Mouse (Mus musculus) thymus, postnatal 36 days (tissue): ENCODE data around the gene Rnase2b.
"Not testable (repeated sequence)": the region's sequence is repeated elsewhere in the genome, so short reads cannot be mapped to it uniquely, and the experiment has no call there.

Experiments used
- DNase-seq, 2 experiments: peaks; one replicate each; pipeline ENCODE4 v3.0.0; 2022; ENCODE audit warnings: mixed read lengths in 2 of 2

The Rnase2b gene

DNA sequence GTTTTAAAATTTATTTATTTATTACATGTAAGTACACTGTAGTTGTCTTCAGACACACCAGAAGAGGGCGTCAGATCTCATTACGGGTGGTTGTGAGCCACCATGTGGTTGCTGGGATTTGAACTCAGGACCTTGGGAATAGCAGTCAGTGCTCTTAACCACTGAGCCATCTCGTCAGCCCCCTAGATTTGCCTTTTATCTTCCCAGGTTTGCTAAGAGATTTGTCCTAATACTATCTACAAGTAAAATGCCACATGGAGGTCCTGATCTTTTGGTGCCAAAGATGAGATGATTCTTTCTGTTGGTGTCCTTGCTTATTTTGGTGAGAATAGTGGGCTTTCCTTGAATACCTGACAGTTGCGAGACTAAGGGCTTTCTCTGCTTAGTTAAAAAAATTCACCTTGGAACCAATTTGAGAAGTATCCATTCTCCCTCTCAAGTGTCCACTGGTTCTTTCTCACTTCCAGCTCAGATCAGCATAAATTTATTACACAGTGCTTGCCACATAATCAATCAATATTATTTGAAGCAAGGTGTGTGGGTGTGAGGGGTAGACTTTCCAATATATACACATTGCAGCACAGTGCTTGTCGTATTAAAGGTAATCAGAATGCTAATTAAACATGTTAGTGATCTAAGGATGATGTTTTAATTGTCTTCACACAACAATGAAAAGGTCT lies 5.9 kb upstream of the Rnase2b start:
- DNase-seq = no peak

DNA sequence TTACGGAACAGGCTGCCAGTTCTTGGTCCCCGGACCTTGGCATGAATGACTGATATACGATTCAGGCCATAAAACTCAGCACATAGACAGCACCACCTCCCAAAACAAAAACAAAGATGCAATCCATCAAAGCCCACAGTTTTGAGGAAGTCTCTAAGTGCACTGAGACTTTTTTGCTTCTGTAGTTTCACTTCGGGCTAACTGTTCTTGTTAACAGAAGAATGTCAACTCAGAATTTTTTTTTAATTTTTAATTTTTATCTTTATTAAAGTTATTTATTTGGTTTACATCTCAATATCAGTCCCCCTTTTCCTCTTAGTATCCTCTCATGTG lies 5.4 kb upstream of the Rnase2b start:
- no peak for DNase-seq

DNA sequence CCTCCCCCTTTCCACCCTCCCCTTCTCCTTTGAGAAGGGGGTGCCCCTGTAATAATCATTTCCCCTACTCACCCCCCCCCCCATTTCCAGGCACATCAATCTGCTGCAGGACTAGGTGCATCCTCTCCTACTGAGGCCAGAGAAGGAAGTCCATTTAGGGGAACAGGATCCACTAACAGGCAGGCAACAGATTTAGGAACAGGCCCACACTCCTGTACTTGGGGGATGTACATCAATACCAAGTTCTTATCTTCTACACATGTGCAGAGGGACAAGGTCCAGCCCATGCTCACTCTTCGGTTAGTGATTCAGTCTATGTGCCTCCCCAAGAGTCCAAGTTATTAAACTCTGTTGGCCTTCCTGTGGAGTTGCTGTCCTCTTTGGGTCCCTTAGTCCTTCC lies 5.0 kb upstream of the Rnase2b start:
- no peak for DNase-seq

DNA sequence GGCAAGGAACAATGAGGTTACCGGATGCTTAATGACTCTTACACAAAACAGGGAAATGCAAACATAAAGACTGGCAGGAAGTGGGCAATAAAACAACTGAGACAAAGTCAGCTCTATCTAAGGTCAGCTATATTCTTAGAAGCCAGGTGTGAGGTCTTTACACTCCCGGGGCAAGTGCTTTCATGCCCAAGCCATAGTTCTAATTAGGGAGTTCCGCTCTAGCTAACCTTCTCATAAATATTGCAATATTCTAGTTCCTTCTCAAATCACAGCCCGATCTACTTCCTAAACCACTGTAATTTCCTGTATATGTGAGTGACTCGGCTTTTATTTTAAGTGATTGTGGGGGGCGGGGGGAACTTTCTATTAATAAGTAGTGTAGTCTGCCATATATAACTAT lies 1.3 kb downstream of the Rnase2b start:
- not testable (repeated sequence) for DNase-seq

DNA sequence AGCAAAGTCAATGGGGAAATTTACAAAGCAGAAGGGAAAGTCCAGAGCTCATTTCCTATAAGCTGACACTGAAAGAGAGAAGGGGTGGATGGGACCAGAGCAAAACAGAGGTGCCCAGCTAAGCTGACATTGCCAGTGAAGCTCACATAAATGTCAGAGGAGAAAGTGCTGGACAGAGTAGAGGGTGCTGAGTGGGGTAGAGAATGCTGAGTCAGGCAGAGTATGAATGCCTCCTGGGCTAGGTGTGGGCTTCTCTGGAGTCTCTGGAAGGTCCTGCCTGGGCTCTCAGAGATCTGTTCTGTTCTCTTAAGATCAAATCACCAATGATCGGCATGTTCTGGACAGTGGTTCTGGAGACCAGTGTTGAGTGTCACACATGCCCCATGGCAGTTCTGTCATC lies 3.4 kb downstream of the Rnase2b start:
- DNase-seq = no peak

DNA sequence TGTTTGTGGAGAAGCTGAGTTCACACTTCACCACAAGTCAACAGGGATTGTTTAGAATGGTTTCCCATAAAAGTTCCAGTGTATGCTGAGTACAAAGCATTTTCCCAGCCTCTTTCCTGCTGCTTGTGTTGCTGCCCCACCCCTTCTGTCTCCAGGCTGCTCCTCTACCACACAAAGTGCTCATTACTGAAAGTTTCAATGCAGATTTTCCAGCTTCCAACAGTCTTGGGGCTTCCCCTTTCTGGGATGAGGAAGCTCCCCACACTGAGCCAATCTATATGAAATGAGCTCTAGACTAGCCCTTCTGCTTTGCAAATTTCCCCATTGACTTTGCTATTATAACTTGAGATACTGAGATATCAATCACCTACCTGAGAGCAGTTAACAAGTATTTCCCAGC lies 4.0 kb downstream of the Rnase2b start:
- no peak for DNase-seq

DNA sequence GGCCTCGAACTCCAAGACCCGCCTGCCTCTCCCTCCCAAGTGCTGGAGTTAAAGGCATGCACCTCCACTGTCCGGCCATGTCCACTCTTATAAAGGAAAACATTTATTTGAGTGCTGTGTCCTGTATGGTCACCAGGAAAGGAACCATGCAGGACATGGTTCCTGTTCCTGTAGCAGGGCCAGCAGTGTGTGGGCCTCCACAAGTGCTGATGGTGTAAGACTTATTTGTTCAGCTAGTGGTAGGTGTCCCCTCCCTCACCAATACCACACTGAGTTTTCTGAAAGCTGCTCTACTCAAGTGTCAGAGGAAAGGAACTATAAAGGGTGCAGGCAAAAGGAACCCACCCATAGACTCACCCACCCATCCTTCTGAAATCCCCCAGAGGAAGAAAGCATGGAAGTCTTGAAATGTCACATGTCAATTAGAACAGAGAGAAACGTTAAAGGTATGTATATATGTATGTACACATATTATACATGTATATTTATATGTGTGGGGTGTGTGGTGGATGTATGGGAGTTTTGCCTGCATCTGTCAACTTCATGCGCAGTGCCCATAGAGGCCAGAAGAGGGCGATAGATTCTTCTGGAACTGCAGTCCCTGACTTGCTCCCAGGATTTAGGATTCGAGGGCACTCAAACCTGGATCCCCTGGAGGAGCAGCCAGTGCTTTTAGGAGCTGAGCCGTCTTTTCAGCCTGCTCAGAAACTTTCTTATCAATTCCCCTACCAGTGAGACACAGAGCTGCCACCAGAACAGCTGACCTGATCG lies 10.2 kb downstream of the Rnase2b start:
- DNase-seq = not testable (repeated sequence)

DNA sequence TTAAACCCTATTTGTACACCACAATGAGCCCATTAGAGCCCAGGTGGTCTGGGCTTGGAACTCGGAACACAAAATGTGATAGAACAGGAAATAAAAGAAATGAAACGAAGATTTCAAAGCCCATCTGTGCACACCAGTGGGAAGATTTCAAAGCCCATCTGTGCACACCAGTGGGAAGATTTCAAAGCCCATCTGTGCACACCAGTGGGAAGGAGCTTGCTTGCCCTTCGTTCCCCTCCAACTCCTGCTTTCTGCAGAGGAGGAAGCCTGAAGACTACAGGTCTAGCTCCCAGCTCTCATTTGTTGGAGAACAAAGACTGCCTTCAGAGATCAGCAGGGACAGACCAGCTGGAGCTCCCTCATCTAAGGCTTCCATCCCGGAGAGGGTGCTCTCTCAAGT lies 10.9 kb downstream of the Rnase2b start:
- DNase-seq = not testable (repeated sequence)

DNA sequence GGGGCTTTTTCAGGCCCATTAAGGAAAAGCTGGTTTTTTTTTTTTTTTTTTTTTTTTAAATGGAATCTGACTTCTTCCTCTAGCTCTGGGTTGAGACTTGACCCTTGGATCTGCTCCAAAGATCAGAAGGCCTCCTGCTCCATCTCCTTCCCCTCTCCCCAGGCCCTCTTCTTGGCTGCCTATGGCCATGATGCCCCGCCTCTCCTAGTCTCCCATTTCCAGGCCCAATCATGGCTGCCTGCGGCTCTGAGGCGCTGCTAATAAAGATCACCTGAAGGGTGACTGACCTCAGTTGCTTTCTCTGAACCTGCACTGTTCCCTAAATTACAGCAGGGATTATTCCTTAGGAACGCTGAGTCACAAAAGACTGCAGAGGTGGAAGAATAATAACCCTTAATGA lies 11.8 kb downstream of the Rnase2b start:
- no peak for DNase-seq

DNA sequence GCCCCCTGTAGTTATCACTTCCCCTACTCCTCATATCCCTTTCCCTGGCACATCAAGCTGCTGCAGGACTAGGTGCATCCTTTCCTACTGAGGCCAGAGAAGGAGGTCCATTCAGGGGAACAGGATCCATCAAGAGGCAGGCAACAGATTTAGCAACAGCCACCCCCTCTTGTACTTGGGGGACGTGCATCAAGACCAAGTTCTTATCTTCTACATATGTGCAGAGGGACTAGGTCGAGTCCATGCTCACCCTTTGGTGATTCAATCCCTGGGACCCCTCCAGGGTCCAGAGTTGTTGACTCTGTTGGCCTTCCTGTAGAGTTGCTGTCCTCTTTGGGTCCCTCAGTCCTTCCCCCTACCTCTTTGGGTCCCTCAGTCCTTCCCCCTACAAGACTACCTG lies 19.0 kb downstream of the Rnase2b start:
- DNase-seq = not testable (repeated sequence)

DNA sequence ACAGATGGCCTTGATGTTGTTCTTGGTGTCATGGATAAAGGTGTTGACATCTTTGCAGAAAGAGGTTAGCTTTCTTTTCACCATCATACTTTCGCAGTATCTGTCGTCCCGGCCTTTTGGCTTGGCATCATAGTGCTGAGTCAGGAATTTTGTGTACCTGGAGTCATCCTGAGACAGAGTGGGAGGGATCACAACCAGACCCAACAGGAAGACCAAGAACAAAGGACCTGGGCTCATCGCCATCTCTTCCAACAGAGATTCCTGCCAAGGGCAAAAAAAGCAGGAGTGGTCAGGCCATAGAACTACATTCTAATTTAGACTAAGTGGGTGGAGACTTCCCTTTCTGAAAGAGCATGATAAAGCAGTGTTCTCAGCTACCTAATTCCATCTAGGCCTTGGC lies 33.6 kb downstream of the Rnase2b start:
- DNase-seq = no peak

DNA sequence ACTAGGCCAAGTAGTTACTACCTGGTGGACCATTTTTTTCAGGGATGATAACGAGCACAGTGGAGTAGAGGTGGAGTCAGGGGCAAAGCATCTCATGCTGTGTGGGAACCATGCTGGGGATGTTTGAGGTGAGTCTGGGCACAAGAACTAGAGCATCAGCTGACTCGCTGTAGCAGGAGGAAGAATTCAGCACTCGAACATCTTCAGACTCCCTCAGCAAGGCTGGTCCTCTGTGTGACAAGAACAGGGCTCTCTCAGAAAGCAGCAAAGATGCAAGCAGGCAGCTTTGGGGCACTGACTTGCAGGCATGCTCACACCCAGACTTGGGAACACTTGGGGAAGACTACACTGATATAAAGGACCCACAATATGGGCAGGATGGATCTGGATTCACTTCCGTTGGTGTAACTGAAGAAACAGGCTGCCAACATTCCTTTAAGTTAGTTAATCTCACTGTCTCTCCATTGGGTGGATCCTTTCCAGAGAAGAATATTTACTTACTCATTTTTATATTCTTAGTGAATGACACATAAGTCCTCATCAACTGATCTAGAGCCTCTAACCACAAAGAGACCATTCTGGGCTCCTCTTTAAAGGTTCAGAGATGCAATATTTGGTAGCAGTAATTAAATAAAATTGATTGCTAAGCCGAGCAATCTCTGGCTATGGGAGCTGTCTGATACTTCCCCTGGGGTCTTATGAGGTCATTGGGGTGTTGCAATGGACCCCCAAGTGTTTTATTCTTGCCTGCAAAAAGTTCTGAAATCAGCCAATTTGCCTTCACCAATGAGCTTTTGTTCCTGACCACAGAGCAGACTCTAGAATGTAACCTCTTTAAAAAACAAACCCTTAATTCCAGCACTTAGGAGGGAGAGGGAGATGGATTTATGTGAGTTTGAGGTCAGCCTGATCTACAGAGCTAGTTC lies 37.3 kb downstream of the Rnase2b start, which contains the start of gene Ang2:
Ang2 (minus strand) TSS at position 51 of the 926 bp plus-strand sequence.
- no peak for DNase-seq

DNA sequence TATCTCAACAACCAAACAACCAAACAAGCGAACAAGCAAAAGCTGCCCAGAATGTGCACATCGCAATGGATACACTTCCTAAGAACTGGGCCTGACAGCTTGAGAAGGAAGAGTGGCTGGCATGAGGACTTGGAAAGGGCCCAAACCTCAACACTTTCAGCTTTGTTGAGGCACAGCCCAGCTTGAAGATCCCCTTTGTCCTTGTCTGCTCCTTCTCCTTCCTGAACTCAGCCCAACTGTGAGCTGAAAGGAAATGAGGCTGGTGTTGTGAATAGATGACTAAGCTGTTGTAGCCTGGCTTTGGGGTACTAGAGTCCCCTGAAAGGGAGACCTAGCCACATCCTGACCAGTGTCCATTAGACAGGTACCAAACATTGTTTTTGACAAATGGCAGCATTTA lies 38.0 kb downstream of the Rnase2b start:
- no peak for DNase-seq

DNA sequence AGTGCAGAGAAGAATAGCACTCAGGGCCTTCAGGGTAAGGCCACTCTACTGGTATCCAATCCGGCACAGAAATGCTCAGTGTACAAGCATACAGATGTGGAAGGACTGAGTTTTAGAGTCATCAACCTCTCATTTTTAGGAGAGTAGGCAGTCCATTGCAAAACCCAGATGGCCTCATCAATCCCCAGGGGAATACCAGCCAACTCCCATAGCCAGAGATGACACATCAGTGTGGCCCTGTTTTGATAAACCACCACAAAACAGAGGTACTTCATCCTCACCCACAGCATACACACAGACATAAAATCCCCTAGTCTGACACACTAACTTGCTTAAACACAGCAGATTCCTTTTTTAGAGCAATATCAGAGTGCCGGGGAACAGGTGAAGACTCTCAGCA lies 38.4 kb downstream of the Rnase2b start:
- no peak for DNase-seq

DNA sequence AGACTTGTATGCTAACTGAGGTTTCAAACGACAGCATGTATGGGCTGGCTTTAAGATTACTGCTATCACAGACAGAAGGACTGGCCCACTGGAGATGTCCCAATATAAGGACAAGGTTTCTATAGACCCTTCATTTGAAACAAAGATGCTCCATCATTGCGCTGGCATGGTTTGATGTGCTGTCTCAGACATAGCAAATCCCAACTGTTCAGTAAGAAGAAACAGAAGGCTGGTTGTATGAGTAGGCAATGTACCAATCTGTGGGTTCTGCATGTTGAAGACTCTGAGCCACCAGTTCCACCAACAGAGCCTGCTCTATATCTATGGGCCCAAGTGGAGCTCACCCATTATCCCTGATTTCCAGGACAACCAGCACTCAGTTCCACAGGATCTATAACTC lies 41.1 kb downstream of the Rnase2b start, which contains the start of gene Ear14:
Ear14 (plus strand) TSS at position 277 of the 400 bp plus-strand sequence.
- no peak for DNase-seq
